Mouse (Mus musculus) lung, embryonic 15.5 days (tissue): Measurements from ENCODE around the gene Hist1h3f. TPM values are rescaled to one million over a fixed set of nuclear protein-coding genes. Genes with fewer than 3 reads are reported as not detected.

ENCODE experiments used
- ATAC-seq: fragments of 200-750 bp; cut with Nextera tagmentation; 2 replicates; pipeline ENCODE4 v1.8.0; 2017; ENCODE audit warnings: moderate number of reproducible peaks, borderline replicate concordance; ENCODE audit not compliant: low FRiP score, low TSS enrichment; ENCODE audit errors: extremely low read depth
- H3K27ac ChIP-seq: fragments of 300-500 bp; sonication (generic); 2 replicates; pipeline ENCODE4 v1.5.1; 2015; ENCODE audit warnings: moderate library complexity, mild to moderate bottlenecking, inconsistent platforms
- H3K27me3 ChIP-seq: fragments of 300-500 bp; sonication (generic); 2 replicates; pipeline ENCODE4 v1.6.1; 2015; ENCODE audit warnings: inconsistent platforms
- H3K36me3 ChIP-seq: fragments of 300-500 bp; sonication (generic); 2 replicates; pipeline ENCODE4 v1.6.1; 2015; ENCODE audit warnings: inconsistent platforms
- H3K4me1 ChIP-seq: fragments of 300-500 bp; sonication (generic); 2 replicates; pipeline ENCODE4 v1.6.1; 2015; ENCODE audit warnings: inconsistent platforms
- H3K4me2 ChIP-seq: fragments of 300-500 bp; sonication (generic); 2 replicates; pipeline ENCODE4 v1.6.1; 2015; ENCODE audit warnings: inconsistent platforms, mild to moderate bottlenecking, moderate library complexity
- H3K4me3 ChIP-seq: fragments of 300-500 bp; sonication (generic); 2 replicates; pipeline ENCODE4 v1.5.1; 2015; ENCODE audit warnings: mild to moderate bottlenecking, inconsistent platforms
- H3K9ac ChIP-seq: fragments of 300-500 bp; sonication (generic); 2 replicates; pipeline ENCODE4 v1.6.1; 2015; ENCODE audit warnings: inconsistent platforms
- H3K9me3 ChIP-seq: fragments of 300-500 bp; sonication (generic); 2 replicates; pipeline ENCODE4 v1.6.1; 2016; ENCODE audit warnings: inconsistent platforms
- WGBS: fragments of 180-500 bp; shearing (Covaris S2); methylation state at CpG from one replicate; pipeline ENCODE4 v1.1.7; 2015; 5-methylcytosine and 5-hydroxymethylcytosine counted together
- polyA plus RNA-seq: library from polyadenylated mRNA; unstranded; fragments of >200 nt; fragmentation: Nextera tagmentation; extraction: Ambion mirVana; gene quantifications from 2 replicates; pipeline ENCODE4 v1.2.1, GENCODE M21; 2015

The Hist1h3f gene
- 0.75 and 1.5 TPM in 2 replicates for polyA plus RNA-seq

GRCm38 (mm10) chr13:23543965-23544786, at the start of gene Hist1h3f:
Gene Hist1h3f (plus strand): TSS chr13:23544052.
- H3K4me2 ChIP-seq, result peak within 1 kb of the TSS; percentile 67
- under 1% methylated on average over 24 of the region's 45 CpGs for WGBS
- peak within 1 kb of the TSS; percentile 58 for H3K9ac ChIP-seq
- H3K9me3 ChIP-seq, result no peaks in the 10 kb centered on the region
- H3K4me1 ChIP-seq, result peaks cover 3% of the 10 kb centered on the region; the same call in 1 of the 2 replicates
- ATAC-seq, result peak; percentile 92
- no peaks in the 10 kb centered on the region for H3K36me3 ChIP-seq
- H3K27ac ChIP-seq, result peak within 1 kb of the TSS; percentile 93
- H3K4me3 ChIP-seq, result peak within 1 kb of the TSS; percentile 49
- H3K27me3 ChIP-seq, result no peaks in the 10 kb centered on the region

GRCm38 (mm10) chr13:23495526-23495925, 48.3 kb upstream of the Hist1h3f start:
- ATAC-seq, result no peak
- WGBS, result 82% methylated on average over 6 of the region's 6 CpGs
- no peak overlapping the region for H3K4me3 ChIP-seq

GRCm38 (mm10) chr13:23497656-23498321, 46.1 kb upstream of the Hist1h3f start:
- Histone ChIP-seq H3K9ac (no peak overlapping the region), H3K27me3 (no peaks in the 10 kb centered on the region), H3K4me3 (peak overlapping the region; percentile 29), H3K4me2 (peak overlapping the region; percentile 55), H3K36me3 (no peaks in the 10 kb centered on the region), H3K9me3 (no peaks in the 10 kb centered on the region), H3K4me1 (peaks cover 35% of the 10 kb centered on the region), H3K27ac (no peak overlapping the region)
- no peak for ATAC-seq
- 6% methylated on average over 19 of the region's 19 CpGs for WGBS

More at GRCm38 (mm10) chr13:23495526-23495925, 48.3 kb upstream of the Hist1h3f start:
- Histone ChIP-seq H3K36me3 (no peaks in the 10 kb centered on the region), H3K4me1 (peaks cover 26% of the 10 kb centered on the region), H3K27me3 (no peaks in the 10 kb centered on the region), H3K9me3 (no peaks in the 10 kb centered on the region), H3K9ac (no peak overlapping the region), H3K27ac (no peak overlapping the region), H3K4me2 (no peak overlapping the region)

GRCm38 (mm10) chr13:23498653-23499052, 45.2 kb upstream of the Hist1h3f start:
- H3K9ac ChIP-seq, result no peak overlapping the region
- H3K36me3 ChIP-seq, result no peaks in the 10 kb centered on the region
- peak overlapping the region; percentile 55 for H3K4me2 ChIP-seq
- peak; percentile 73; the same call in 1 of the 2 replicates for ATAC-seq
- H3K4me1 ChIP-seq, result peaks cover 35% of the 10 kb centered on the region
- H3K9me3 ChIP-seq, result no peaks in the 10 kb centered on the region
- H3K4me3 ChIP-seq, result peak overlapping the region; percentile 29
- no peak overlapping the region for H3K27ac ChIP-seq
- 8% methylated on average over 10 of the region's 10 CpGs for WGBS
- H3K27me3 ChIP-seq, result no peaks in the 10 kb centered on the region

GRCm38 (mm10) chr13:23499943-23500342, 43.9 kb upstream of the Hist1h3f start:
- Histone ChIP-seq H3K36me3 (no peaks in the 10 kb centered on the region), H3K4me3 (no peak overlapping the region), H3K27ac (no peak overlapping the region), H3K4me2 (0 out of 2 replicates have a peak overlapping the region, but pooled peaks have one; percentile 55), H3K9me3 (no peaks in the 10 kb centered on the region), H3K9ac (no peak overlapping the region), H3K27me3 (no peaks in the 10 kb centered on the region), H3K4me1 (peaks cover 36% of the 10 kb centered on the region)
- WGBS, result 20% methylated on average over 7 of the region's 7 CpGs
- no peak for ATAC-seq

- no peak for ATAC-seq
- Histone ChIP-seq H3K9me3 (no peaks in the 10 kb centered on the region), H3K36me3 (no peaks in the 10 kb centered on the region), H3K4me2 (peak overlapping the region; percentile 38), H3K4me1 (peaks cover 42% of the 10 kb centered on the region), H3K27ac (no peak overlapping the region), H3K27me3 (no peaks in the 10 kb centered on the region), H3K9ac (no peak overlapping the region), H3K4me3 (no peak overlapping the region)
- 4% methylated on average over 17 of the region's 17 CpGs for WGBS
These were observed 43.2 kb upstream of the Hist1h3f start for GRCm38 (mm10) chr13:23500424-23501200.

- Histone ChIP-seq H3K4me2 (peak overlapping the region; percentile 38), H3K9me3 (no peaks in the 10 kb centered on the region), H3K9ac (no peak overlapping the region), H3K27ac (no peak overlapping the region), H3K36me3 (no peaks in the 10 kb centered on the region), H3K4me3 (0 out of 2 replicates have a peak overlapping the region, but pooled peaks have one; percentile 5), H3K4me1 (peaks cover 48% of the 10 kb centered on the region), H3K27me3 (no peaks in the 10 kb centered on the region)
- ATAC-seq, result no peak
- WGBS, result 26% methylated on average over 5 of the region's 5 CpGs
These were observed 42.3 kb upstream of the Hist1h3f start for GRCm38 (mm10) chr13:23501511-23501910.

- H3K27me3 ChIP-seq, result no peaks in the 10 kb centered on the region
- no peak overlapping the region for H3K27ac ChIP-seq
- H3K4me2 ChIP-seq, result peak overlapping the region; percentile 38
- ATAC-seq, result no peak
- no peak overlapping the region for H3K9ac ChIP-seq
- 0 out of 2 replicates have a peak overlapping the region, but pooled peaks have one; percentile 5 for H3K4me3 ChIP-seq
- 34% methylated on average over 9 of the region's 9 CpGs for WGBS
- peaks cover 44% of the 10 kb centered on the region for H3K4me1 ChIP-seq
- H3K9me3 ChIP-seq, result no peaks in the 10 kb centered on the region
- H3K36me3 ChIP-seq, result no peaks in the 10 kb centered on the region
These were observed 41.8 kb upstream of the Hist1h3f start for GRCm38 (mm10) chr13:23502031-23502567.

- Histone ChIP-seq H3K27ac (no peak overlapping the region), H3K9ac (no peak overlapping the region), H3K4me2 (no peak overlapping the region), H3K36me3 (no peaks in the 10 kb centered on the region), H3K27me3 (no peaks in the 10 kb centered on the region), H3K4me3 (no peak overlapping the region), H3K4me1 (peaks cover 36% of the 10 kb centered on the region), H3K9me3 (no peaks in the 10 kb centered on the region)
- 51% methylated on average over 4 of the region's 4 CpGs for whole genome bisulfite sequencing
- no peak for ATAC-seq
These were observed 40.9 kb upstream of the Hist1h3f start for GRCm38 (mm10) chr13:23502916-23503315.

GRCm38 (mm10) chr13:23503797-23504196, 40.1 kb upstream of the Hist1h3f start:
- Histone ChIP-seq H3K4me3 (no peak overlapping the region), H3K9me3 (no peaks in the 10 kb centered on the region), H3K36me3 (no peaks in the 10 kb centered on the region), H3K9ac (no peak overlapping the region), H3K27ac (no peak overlapping the region), H3K4me1 (peaks cover 28% of the 10 kb centered on the region), H3K4me2 (no peak overlapping the region), H3K27me3 (no peaks in the 10 kb centered on the region)
- ATAC-seq, result no peak
- 6% methylated on average over 9 of the region's 9 CpGs for WGBS

- H3K9me3 ChIP-seq, result no peaks in the 10 kb centered on the region
- peak overlapping the region; percentile 58 for H3K4me2 ChIP-seq
- peak overlapping the region; percentile 33; the same call in 1 of the 2 replicates for H3K27ac ChIP-seq
- H3K9ac ChIP-seq, result peak overlapping the region; percentile 7; the same call in 1 of the 2 replicates
- H3K27me3 ChIP-seq, result no peaks in the 10 kb centered on the region
- H3K36me3 ChIP-seq, result no peaks in the 10 kb centered on the region
- ATAC-seq, result no peak
- peak overlapping the region; percentile 27 for H3K4me3 ChIP-seq
- H3K4me1 ChIP-seq, result peaks cover 26% of the 10 kb centered on the region
- 10% methylated on average over 14 of the region's 14 CpGs for WGBS
These were observed 38.0 kb upstream of the Hist1h3f start for GRCm38 (mm10) chr13:23505662-23506345.
